Mouse (Mus musculus) lung, postnatal 4 days (tissue): ENCODE data around the gene Ocm.
A peak's percentile ranks its signal among the peaks of the same experiment; 100 is the strongest.
"Not testable (repeated sequence)": the region's sequence is repeated elsewhere in the genome, so short reads cannot be mapped to it uniquely, and the experiment has no call there.

Experiments
- DNase-seq, 2 experiments: peaks; one replicate each; pipeline ENCODE4 v3.0.0; 2021

The Ocm gene

DNA sequence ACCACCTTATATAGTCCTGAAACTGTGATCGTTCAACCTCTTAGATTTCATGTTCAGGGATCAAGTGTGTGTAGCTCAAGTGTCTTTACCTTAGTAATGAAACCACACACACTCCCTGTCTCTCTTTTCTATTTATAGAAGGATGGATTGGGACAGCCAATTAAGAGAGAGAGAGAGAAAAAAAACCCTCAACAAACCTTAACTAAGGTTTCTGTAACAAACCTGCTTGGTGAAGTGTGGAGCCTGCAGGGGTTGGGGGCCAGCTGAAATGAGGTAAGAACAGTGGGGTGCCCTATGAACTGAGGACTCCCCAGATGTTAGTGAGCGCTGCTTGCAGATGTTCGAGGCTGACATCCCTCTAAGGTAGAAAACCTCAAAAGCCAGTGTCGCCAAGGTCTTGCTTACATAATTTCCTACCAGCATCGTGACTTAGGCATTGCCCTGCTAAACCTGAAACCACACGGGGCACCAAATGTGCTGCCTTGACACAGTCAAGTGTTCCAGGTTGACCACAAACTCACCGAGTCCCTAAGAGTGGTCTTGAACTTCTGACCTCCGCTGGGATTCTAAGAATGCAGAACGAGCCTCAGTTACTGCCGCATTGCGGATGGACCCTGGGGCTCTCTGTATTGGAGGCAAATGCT lies at the start of gene Ocm:
Gene Ocm, minus strand, starts transcription at position 51 of the 644 bp plus-strand sequence.
- DNase-seq: no peak

DNA sequence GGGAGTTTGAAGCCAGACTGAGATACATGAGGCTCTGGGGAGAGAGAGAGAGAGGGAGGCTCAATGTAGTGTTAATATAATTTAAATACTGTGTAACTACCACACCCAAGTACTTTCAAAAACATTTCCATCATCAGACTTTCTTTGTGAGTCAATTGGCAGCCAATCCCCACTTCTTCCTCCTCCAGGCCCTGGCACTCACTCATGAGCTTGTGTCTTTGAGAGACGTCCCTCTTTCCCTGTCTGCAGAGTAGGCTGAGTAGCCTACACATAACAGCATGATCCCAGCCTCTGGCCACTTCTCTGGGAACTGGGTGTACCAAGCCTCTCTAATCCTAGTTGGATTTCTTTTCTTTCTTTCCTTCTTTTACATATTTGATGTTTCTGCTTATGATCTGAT lies 44.8 kb upstream of the Ocm start:
- no peak for DNase-seq

DNA sequence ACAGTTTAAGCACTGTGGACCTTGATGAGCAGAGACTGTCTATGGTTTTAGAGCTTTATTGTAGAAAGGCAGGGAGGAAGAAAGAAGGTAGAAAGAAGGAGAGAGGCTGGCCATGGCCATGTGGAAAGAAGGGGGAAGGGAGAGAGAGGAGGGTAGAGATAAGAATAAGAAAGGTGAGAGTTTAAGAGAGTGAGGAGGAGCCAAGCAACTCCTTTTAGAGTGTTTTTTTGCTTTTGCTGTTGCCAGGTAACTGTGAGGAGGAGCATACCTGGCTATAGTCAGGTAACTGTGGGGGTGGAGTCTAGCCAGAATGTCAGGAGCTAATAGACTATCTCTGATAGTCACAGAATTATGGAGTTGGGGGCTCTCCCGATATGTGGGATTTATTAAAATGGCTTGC lies 43.6 kb upstream of the Ocm start:
- no peak for DNase-seq

DNA sequence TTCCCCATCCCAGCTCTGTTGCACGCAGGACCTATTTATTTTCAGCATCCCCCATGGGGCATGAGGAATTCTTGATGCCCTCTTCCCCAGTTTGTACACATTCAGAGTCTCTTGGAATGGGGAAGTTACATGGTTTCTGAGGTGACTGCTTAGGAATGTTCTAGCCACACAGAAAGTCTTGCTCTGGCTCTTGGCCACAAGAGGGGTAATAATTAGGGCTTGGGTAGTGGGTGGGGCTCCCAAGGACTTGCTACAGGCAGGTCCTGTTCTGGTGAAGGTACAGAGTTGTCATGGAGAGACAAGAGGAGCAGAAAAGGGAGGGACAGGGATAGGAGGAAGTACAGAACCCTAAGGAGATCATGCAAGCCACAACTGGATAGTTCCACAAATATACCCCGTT lies 39.6 kb upstream of the Ocm start:
- DNase-seq: peak; percentile 50 to 67

DNA sequence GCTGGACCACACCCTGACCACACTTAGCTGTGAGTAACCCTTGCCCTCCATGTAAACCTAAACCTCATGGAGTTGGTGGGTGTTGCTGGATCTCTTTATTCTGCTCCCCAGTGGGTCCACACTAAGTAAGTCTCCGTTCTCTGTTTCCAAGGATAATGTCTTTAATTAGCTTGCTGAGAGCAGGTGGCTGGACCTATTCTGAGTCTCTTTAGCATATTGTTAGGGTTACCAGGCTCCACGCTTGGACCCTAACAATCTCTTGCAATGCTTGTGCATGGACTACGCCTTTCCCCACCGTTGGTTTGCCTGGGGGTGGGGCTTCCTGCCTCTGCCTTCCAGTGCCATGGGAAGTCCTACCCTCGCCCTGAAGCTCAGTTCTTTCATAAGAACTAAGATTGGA lies 37.6 kb upstream of the Ocm start:
- DNase-seq: no peak

DNA sequence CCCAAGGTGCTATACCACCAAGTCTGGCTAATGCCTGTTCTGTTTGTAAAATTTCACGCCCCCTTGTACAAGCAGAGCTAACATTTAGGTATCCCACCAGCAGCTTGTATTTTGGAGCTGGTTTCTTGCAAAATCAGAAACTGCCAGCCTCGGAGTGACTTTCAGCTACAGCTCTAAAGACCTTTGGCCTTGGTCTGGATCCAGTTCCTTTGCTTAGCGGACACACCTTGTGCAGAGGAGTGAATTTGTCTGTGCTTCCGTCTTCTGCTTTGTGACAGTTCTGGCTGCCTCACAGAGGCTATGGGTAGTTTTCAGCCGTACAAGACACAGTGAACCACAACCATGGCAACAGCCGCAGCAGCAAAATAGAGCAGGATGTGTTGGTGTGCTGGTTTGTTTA lies 27.9 kb upstream of the Ocm start:
- DNase-seq: no peak

DNA sequence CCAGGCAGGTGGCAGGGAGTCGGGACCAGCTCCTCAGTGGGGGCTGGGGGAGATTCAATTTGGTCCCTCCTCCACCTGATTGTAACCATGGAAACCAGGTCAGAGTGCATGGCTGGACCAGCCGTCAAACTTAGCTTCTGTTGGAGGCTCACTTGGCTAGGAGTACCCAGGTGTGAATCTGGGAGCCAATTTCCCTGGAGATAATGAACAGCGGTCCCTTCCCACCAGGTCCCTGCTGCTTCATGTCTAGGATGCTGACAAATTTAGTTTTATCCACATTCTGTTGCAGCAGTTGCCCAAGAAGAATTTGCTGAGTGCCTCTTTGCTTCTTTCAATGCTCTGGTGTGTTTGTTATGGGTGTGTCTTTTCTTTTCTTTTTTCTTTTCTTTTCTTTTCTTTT lies 27.0 kb upstream of the Ocm start:
- no peak for DNase-seq

DNA sequence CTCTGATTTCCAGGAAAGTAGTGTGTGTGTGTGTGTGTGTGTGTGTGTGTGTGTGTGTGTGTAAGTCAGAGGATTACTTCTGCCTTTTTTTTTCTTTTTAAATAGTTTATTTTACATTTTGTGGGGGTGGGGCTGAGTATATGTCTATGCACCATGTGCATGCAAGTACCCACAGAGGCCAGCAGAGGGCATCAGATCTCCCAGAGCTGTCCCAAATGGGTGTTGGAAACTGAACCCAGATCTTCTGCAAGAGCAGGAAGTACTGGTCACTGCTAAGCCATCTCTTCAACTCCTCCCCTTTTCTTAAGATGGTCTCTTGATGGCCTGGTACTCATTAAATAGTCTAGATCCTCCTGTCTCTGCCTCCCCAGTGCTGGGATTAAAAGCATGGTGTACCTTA lies 24.8 kb upstream of the Ocm start:
- DNase-seq: peak in 1 of 2 experiments; percentile 13

DNA sequence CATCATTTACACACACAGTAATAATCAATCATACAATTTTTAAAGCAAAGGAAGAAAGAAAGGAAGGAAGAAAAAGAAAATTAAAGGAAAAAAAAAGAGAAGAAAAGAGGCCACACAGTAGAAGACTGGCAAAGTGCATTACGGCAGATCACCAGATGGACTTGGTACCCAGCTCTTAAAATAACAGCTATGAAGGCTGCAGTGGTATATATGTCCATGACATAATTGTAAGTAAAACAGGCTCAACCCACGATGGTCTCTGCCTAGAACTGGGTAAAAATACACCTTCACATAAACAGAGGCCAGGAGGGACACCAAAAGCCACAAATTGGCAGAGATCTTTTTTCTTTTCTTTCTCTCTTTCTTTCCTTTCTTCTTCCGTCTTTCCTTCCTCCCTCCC lies 23.4 kb upstream of the Ocm start:
- no peak for DNase-seq

DNA sequence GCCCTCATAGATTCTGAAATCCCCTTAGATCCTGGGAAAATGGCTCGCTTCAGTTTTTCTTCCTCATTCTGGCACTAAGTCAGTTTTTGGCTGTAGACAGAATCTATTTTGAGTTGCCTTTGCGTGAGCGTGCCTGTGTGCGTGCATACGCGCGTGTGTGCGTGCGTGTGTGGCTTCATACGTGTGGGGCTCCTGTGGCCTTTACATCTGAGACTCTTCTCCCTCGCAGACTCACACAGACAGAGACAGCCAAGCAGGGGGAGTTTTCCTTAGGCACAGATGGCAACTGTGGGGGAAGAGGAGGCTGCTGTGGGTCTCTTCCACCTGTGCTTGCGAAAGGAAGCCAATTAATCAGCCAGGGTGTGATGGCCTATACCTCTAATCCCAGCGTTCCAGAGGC lies 20.9 kb upstream of the Ocm start:
- no peak for DNase-seq

DNA sequence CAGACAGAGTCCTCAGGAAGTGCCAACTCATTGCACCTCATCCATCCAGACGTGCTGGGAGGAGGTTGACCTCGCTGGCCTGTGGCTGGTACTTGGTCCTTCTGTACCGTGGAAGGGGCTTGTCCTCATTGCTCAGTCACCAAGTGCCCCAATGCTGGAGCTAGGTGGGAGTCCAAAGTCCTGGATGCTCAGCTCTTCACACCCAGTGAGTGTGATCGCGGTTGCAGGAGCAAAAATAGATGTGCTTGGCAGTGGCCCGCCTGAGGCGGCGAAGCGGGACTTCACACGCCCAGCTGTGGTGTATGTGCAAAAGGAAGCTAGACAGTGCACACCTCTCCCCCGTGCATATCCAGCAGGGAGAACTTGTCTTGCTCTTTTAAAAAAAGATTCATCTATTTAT lies 16.7 kb upstream of the Ocm start:
- DNase-seq: no peak

DNA sequence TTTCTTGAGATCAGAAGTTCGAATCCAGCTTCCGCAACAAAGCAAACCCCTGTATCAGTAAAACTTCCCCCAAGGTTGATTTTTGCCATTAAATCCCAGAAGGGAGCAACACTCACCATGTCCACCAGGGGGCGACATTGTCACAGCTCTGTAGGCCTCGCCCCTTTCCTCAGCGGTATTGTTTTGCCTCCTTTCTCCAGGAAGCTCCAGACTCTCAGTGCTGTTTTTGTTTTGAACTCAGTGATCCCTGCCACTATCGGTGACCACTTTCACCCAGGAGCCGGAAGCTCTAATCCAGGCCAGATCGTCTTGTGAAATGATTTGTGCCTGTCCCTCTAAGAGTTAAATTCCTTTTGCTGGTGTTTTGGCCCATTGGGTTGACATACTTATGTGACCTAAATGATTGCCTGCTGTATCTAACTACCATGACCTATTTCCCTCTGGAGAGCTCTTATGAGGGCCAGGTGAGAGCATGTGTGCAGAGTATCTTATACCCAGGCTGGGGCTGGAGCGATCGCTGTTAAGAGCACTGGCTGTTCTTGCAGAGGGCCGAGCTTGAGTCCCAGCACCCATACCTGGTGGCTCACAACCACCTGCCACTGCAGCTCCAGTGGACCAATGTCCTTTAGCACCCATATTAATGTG lies 14.4 kb upstream of the Ocm start:
- peak; percentile 68 to 82 for DNase-seq

DNA sequence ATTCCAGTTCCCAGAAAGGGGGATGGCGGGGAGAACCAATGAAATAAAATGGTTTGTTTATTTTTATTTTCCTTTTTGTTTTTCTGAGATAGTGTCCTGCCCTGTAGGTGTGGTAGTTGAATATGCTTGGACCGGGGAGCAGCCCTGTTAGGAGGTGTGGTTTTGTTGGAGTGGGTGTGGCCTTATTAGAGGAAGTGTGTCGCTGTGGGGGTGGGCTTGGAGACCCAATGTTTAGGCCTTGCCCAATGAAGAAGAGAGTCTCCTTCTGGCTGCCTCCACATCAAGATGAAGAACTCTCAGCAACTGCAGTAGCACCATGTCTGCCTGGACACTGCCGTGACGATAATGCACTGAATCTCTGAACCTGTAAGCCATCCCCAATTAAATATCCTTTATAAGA lies 13.4 kb upstream of the Ocm start:
- DNase-seq: no peak

DNA sequence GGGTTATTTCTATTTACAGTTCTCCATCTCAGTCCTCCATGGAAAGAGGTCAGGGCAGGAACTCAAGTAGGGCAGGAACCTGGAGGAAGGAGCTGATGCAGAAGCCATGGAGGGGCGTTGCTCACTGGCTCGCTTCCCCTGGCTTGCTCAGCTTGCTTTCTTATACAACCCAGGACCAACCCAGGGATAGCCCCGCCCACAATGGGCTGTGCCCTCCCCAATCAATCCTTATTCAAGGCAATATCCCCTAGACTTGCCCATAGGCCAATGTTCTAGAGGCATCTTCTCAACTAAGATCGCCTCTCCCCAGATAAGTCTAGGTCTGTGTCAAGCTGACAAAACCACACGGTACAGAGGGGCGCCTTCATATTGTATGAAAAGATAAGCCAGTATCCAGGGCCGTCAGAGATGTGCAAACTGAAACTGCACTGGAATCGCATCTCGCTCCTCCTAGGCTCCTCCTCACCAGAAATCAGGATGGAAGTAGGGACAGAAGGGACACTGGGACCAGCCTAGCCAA lies 12.7 kb upstream of the Ocm start:
- DNase-seq: no peak

DNA sequence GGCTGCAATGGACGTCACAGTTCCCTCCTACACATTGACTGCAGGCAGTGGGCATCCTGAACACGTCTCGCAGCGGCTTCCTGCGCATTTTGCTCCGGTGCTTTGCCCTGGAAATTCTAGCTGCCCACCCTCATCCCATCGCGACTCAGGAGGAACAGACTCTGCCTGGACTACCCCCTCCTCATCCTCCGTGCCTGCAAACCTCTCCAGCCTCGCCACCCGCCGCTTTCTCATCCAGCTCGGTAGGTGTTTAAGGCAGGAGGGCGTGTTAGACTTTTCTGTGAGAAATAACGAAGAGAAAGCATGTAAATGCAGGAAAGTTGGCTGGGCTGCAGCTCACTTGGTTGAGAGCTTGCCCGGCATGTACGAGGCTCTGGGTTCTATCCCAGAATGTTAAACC lies 10.5 kb upstream of the Ocm start:
- DNase-seq: no peak

DNA sequence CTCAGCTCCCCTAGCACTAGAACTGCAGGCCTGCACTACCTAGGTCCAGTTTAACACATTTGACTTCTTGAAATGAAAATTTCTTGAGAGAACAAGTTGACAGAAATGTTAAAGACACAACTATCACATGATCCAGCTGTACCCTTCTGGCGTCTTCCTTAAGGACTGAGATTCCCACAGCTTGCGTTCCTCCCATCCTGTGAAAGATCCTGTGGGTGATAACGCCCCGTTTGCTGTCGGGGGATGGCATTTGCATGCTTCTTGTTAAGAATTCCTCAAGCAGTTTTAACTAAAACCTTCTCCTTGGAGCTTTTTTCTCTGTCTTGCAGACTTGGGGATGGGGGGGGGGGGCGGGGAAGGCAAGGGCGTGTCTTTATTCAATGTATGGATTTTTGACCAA lies 8.1 kb upstream of the Ocm start:
- no peak for DNase-seq

DNA sequence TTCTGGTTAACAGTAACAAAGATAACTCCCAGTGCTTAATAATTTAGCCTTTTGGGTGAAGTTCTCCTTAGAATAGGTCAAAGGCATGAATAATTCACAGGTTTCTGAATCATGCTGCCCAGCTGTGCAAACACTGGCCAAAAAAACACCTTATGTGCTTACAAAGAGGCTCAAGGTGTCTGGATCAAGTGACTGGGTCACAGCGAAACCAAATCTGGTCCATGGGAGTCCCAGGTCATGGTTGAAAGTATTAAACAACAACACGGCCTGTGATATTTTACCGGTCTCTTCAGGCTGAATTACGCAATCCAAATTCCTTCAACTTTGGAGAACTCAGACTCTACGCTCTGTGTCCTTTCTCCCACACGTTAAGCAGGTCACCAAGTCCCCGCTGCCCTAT lies 6.0 kb upstream of the Ocm start:
- no peak for DNase-seq

DNA sequence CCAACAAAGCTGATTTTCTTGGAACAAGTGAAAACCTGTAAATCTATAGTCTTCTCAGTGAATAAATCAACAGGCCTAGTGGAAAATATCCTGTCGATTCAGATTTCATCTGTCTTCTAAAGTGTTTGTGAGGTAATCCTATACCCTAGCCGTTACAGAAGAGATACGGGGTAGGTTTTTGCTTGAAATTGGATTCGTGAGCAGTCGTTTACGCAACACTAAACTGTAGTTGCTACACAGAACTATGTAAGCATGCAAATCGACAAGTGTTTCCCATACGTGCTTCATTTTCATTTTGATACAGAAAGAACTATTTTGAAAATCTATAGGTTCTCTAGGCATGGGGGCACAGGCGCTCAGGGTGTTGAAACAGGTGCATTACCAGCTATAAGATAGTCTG lies 10.6 kb downstream of the Ocm start:
- DNase-seq: no peak

DNA sequence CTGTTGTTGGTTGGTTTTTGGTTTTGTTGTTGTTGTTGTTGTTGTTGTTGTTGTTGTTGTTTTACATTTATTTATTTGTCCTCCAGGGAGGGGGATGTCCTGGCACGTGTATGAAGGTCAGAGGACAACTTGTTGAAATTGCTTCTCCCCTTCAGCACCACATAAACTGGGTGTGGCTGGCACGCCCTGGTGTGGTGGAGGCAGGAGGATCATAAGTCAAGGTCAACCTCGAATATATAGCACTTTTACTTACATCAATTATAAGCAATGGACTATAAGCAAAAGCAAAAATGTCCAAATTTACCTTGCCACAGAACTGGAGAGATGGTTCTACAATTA lies 11.2 kb downstream of the Ocm start:
- no peak for DNase-seq

DNA sequence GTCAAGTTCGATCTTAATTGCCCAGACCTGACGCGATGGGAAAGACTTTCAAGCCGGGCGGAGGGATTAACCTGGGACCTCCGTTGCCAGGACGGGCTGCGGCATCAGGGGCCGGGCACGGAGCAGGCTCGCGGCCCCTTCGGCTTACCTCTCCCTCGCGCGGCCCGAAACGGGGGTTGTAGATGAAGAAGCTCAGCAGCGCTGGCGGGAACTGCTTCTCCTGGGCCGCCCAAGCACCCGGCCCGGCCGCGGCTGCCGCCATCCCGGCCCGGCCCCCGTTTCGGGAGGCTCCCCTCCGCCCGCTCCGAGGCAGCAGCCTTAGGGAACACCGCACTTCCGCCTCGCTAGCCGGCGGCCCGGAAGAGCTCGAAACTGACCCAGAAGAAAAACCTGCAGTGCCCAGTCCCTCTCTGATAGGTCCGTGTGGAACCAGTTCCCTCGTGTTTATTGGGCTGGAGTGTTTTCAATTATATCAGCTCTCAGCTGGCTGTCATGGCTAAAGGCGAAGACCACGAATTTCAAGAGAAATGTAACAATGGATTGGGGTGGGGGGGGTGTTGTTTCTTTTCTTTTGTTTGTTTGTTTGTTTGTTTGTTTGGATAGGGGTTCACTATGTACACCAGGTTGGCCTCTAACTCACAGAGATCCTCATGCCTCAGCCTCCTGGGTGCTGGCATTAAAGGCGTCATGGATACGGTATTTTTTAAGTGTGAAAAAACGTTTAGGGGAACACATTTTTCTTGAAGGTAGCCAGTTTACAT lies 11.7 kb downstream of the Ocm start, which contains the start of gene Ccz1:
Gene Ccz1, minus strand, starts transcription at position 327 of the 761 bp plus-strand sequence.
- DNase-seq: peak; percentile 86 to 89

DNA sequence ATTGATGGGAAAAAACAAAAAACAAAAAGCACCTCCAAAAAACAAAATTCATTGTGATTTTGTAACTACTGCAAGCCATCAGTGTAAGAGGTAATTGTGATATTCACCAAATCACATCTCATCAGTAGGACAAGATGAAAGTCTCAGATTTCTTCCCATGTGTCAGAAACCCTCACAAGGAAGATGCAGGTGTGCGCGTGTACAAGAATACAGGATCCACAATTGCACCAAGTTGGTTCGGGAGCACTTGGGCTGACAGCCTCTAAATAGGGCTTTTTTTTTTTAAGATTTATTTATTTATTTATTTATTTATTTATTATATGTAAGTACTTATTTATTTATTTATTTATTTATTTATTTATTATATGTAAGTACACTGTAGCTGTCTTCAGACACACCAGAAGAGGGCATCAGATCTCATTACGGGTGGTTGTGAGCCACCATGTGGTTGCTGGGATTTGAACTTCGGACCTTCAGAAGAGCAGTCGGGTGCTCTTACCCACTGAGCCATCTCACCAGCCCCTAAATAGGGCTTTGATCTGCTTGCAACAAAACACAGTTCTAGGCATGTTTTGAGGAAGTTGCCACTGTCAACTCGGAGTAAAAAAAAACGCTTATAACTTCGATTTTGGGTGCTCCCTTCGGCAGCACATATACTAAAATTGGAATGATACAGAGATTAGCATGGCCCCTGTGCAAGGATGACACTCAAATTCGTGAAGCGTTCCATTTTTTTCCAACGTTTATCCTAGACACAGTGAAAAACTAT lies 12.9 kb downstream of the Ocm start:
- DNase-seq: not testable (repeated sequence)

DNA sequence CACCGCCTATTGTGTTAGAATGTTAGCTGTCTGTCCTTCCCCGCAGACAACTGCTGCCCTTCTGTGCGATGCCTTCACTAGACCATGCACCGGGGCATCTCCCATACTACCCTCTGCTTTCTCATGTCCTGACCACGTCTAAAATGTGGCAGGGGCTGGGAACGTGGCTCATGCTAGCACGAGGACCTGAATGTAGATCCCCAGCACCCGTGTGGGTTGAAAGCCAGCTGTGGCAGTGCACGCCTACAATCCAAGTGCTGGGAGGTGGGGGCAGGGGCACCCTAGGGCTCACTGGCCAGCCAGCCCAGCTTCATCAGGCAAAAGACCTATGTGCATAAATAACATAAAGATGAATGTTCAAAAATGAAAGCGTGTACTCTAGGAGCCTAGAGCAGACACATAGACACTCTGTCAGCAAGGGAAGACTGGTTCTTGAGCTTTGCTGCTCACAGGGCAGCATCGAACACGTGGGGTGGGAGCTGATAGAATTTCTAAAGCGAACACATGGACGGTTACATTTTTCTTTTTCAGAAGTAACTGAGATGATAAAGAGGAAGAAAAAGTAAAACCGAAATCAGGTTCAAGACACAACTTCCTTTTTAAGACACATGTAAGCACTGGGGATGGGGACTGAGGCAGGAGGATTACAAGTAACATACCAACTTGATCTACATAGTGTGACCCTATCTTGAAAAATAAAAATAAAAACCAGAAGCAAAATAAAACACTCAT lies 23.8 kb downstream of the Ocm start:
- no peak for DNase-seq

DNA sequence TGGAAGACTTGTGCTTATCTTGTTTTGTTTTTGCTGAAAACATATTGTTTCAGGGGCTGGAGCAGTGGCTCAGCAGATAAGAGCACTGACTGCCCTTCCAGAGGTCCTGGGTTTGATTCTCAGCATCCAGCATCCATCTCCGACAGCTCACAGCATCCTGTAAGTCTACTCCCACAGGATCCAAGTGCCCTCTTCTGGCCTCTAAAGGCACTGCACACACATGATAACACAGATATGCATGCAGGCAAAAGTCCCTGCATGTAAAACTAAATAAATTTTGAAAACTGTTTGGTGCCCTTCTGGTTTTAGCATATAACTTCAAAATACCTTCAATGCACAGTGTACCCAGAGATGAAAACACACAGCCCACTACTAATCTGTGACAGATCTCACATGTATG lies 27.1 kb downstream of the Ocm start:
- DNase-seq: peak in 1 of 2 experiments; percentile 17
